Mouse (Mus musculus) adrenal gland (tissue): ENCODE data around the gene Thrb.

ENCODE experiments used
- intact Hi-C: fragments of 180-260 bp; cut with DNase I; formaldehyde crosslinking; loops from one replicate; pipeline ENCODE4 v1.15.1; 2025

Gene Thrb

GRCm38 (mm10) chr14:17767987-17768386, 107.9 kb downstream of the Thrb start:
- intact Hi-C loops = no loop called here

GRCm38 (mm10) chr14:17774404-17774803, 114.3 kb downstream of the Thrb start:
- intact Hi-C loops = no loop called here

- intact Hi-C loops = no loop called here
Measured at GRCm38 (mm10) chr14:17781921-17782320, 121.9 kb downstream of the Thrb start.

GRCm38 (mm10) chr14:17784207-17784806, 124.2 kb downstream of the Thrb start:
- intact Hi-C loops = no loop called here

GRCm38 (mm10) chr14:17785370-17785769, 125.3 kb downstream of the Thrb start:
- intact Hi-C loops = no loop called here

GRCm38 (mm10) chr14:17786249-17786648, 126.2 kb downstream of the Thrb start:
- intact Hi-C loops = no loop called here

GRCm38 (mm10) chr14:17803934-17804602, 144.0 kb downstream of the Thrb start:
- intact Hi-C loops = no loop called here

GRCm38 (mm10) chr14:17811051-17811450, 151.0 kb downstream of the Thrb start:
- intact Hi-C loops = no loop called here

GRCm38 (mm10) chr14:17812414-17812813, 152.4 kb downstream of the Thrb start:
- intact Hi-C loops = no loop called here

GRCm38 (mm10) chr14:17815103-17815502, 155.0 kb downstream of the Thrb start:
- intact Hi-C loops = no loop called here

GRCm38 (mm10) chr14:17818086-17818485, 158.0 kb downstream of the Thrb start:
- intact Hi-C loops = no loop called here

- intact Hi-C loops = no loop called here
Measured at GRCm38 (mm10) chr14:17822754-17823153, 162.7 kb downstream of the Thrb start.

GRCm38 (mm10) chr14:17827401-17827800, 167.3 kb downstream of the Thrb start:
- intact Hi-C loops = no loop called here

GRCm38 (mm10) chr14:17835738-17836137, 175.7 kb downstream of the Thrb start:
- intact Hi-C loops = no loop called here

- intact Hi-C loops = no loop called here
Measured at GRCm38 (mm10) chr14:17836766-17837165, 176.7 kb downstream of the Thrb start.

- intact Hi-C loops = no loop called here
Measured at GRCm38 (mm10) chr14:17845003-17845697, 185.1 kb downstream of the Thrb start.

- intact Hi-C loops = no loop called here
Measured at GRCm38 (mm10) chr14:17845871-17846270, 185.8 kb downstream of the Thrb start.

GRCm38 (mm10) chr14:17846700-17847099, 186.6 kb downstream of the Thrb start:
- intact Hi-C loops = no loop called here

GRCm38 (mm10) chr14:17847211-17847610, 187.2 kb downstream of the Thrb start:
- intact Hi-C loops = no loop called here

GRCm38 (mm10) chr14:17850355-17850754, 190.3 kb downstream of the Thrb start:
- intact Hi-C loops = no loop called here

- intact Hi-C loops = no loop called here
Measured at GRCm38 (mm10) chr14:17852236-17852635, 192.2 kb downstream of the Thrb start.

- intact Hi-C loops = no loop called here
Measured at GRCm38 (mm10) chr14:17859790-17860385, 199.8 kb downstream of the Thrb start.
